Mouse (Mus musculus) hindbrain, embryonic 13.5 days (tissue): ENCODE measurements around the gene Sgsm3. TPM values are rescaled to one million over a fixed set of nuclear protein-coding genes. Genes with fewer than 3 reads are reported as not detected.
A peak's percentile ranks its signal among the peaks of the same experiment; 100 is the strongest.

Experiments used
- ATAC-seq: fragments of 200-750 bp; cut with Nextera tagmentation; 2 replicates; pipeline ENCODE4 v1.8.0; 2017; ENCODE audit warnings: moderate TSS enrichment; ENCODE audit not compliant: low FRiP score
- H3K27ac ChIP-seq: fragments of 300-500 bp; sonication (generic); 2 replicates; pipeline ENCODE4 v1.5.1; 2015; ENCODE audit warnings: inconsistent platforms, mild to moderate bottlenecking, moderate library complexity
- H3K27me3 ChIP-seq: fragments of 300-500 bp; sonication (generic); 2 replicates; pipeline ENCODE4 v1.6.1; 2015; ENCODE audit warnings: mild to moderate bottlenecking, inconsistent platforms
- H3K36me3 ChIP-seq: fragments of 300-500 bp; sonication (generic); 2 replicates; pipeline ENCODE4 v1.6.1; 2015; ENCODE audit warnings: mild to moderate bottlenecking, inconsistent platforms
- H3K4me1 ChIP-seq: fragments of 300-500 bp; sonication (generic); replicated peaks from 2 replicates; pipeline ENCODE4 v1.6.1; 2015; ENCODE audit warnings: inconsistent platforms
- H3K4me2 ChIP-seq: fragments of 300-500 bp; sonication (generic); 2 replicates; pipeline ENCODE4 v1.6.1; 2015; ENCODE audit warnings: inconsistent platforms, mild to moderate bottlenecking, moderate library complexity
- H3K4me3 ChIP-seq: fragments of 300-500 bp; sonication (generic); 2 replicates; pipeline ENCODE4 v1.5.1; 2015; ENCODE audit warnings: mild to moderate bottlenecking, inconsistent platforms
- H3K9ac ChIP-seq: fragments of 300-500 bp; sonication (generic); 2 replicates; pipeline ENCODE4 v1.6.1; 2015; ENCODE audit warnings: mild to moderate bottlenecking, inconsistent platforms
- H3K9me3 ChIP-seq: fragments of 300-500 bp; sonication (generic); 2 replicates; pipeline ENCODE4 v1.6.1; 2016; ENCODE audit warnings: inconsistent platforms
- WGBS: fragments of 180-500 bp; shearing (Covaris S2); methylation state at CpG from one replicate; pipeline ENCODE4 v1.1.7; 2015; 5-methylcytosine and 5-hydroxymethylcytosine counted together
- polyA plus RNA-seq: library from polyadenylated mRNA; unstranded; fragments of >200 nt; fragmentation: Nextera tagmentation; extraction: Ambion mirVana; gene quantifications from 2 replicates; pipeline ENCODE4 v1.2.1, GENCODE M21; 2015

Sgsm3 gene
- polyA plus RNA-seq, 1 experiment from 2014 or later, result 56.4 TPM

GRCm38 (mm10) chr15:81032941-81033629 lies 55.5 kb downstream of the Sgsm3 start:
- 39% methylated on average over 9 of the region's 9 CpGs for WGBS
- H3K27ac ChIP-seq, result peak overlapping the region; percentile 18; the same call in 1 of the 2 replicates
- H3K4me1 ChIP-seq, result peaks cover 45% of the 10 kb centered on the region
- no peaks in the 10 kb centered on the region for H3K27me3 ChIP-seq
- H3K9me3 ChIP-seq, result no peaks in the 10 kb centered on the region
- H3K4me2 ChIP-seq, result no peak overlapping the region
- no peak overlapping the region for H3K4me3 ChIP-seq
- H3K9ac ChIP-seq, result no peak overlapping the region
- no peaks in the 10 kb centered on the region for H3K36me3 ChIP-seq
- ATAC-seq, result no peak

- WGBS, result 67% methylated on average over 6 of the region's 6 CpGs
- 0 out of 2 replicates have a peak overlapping the region, but pooled peaks have one; percentile 46 for H3K9ac ChIP-seq
- H3K4me2 ChIP-seq, result no peak overlapping the region
- peak overlapping the region; percentile 46 for H3K27ac ChIP-seq
- H3K4me1 ChIP-seq, result peaks cover 45% of the 10 kb centered on the region
- no peaks in the 10 kb centered on the region for H3K9me3 ChIP-seq
- ATAC-seq, result no peak
- H3K36me3 ChIP-seq, result no peaks in the 10 kb centered on the region
- H3K27me3 ChIP-seq, result no peaks in the 10 kb centered on the region
- no peak overlapping the region for H3K4me3 ChIP-seq
These were observed 56.6 kb downstream of the Sgsm3 start for GRCm38 (mm10) chr15:81034119-81034518.

GRCm38 (mm10) chr15:81035417-81036162 lies 58.0 kb downstream of the Sgsm3 start:
- H3K4me2 ChIP-seq, result no peak overlapping the region
- no peak overlapping the region for H3K4me3 ChIP-seq
- H3K4me1 ChIP-seq, result peaks cover 43% of the 10 kb centered on the region
- no peak overlapping the region for H3K9ac ChIP-seq
- H3K9me3 ChIP-seq, result no peaks in the 10 kb centered on the region
- no peaks in the 10 kb centered on the region for H3K27me3 ChIP-seq
- no peak overlapping the region for H3K27ac ChIP-seq
- no peak for ATAC-seq
- no peaks in the 10 kb centered on the region for H3K36me3 ChIP-seq
- 77% methylated on average over 12 of the region's 12 CpGs for WGBS

GRCm38 (mm10) chr15:81038419-81038818 lies 60.9 kb downstream of the Sgsm3 start:
- Histone ChIP-seq H3K27ac (no peak overlapping the region), H3K9ac (no peak overlapping the region), H3K4me3 (no peak overlapping the region), H3K4me2 (no peak overlapping the region), H3K36me3 (no peaks in the 10 kb centered on the region), H3K4me1 (peaks cover 36% of the 10 kb centered on the region), H3K9me3 (no peaks in the 10 kb centered on the region), H3K27me3 (no peaks in the 10 kb centered on the region)
- 87% methylated on average over 5 of the region's 5 CpGs for WGBS
- ATAC-seq, result no peak

- Histone ChIP-seq H3K27me3 (no peaks in the 10 kb centered on the region), H3K4me2 (no peak overlapping the region), H3K4me1 (peaks cover 12% of the 10 kb centered on the region; the same call in 1 of the 2 replicates), H3K27ac (peak overlapping the region; percentile 46; the same call in 1 of the 2 replicates), H3K4me3 (no peak overlapping the region), H3K36me3 (peaks cover 7% of the 10 kb centered on the region; the same call in 1 of the 2 replicates), H3K9me3 (no peaks in the 10 kb centered on the region), H3K9ac (no peak overlapping the region)
- ATAC-seq, result no peak
- 75% methylated on average over 4 of the region's 4 CpGs for WGBS
These were observed 64.2 kb downstream of the Sgsm3 start for GRCm38 (mm10) chr15:81041767-81042166.

- WGBS, result 70% methylated on average over 13 of the region's 13 CpGs
- H3K4me3 ChIP-seq, result no peak overlapping the region
- H3K27me3 ChIP-seq, result no peaks in the 10 kb centered on the region
- H3K9me3 ChIP-seq, result no peaks in the 10 kb centered on the region
- no peak overlapping the region for H3K9ac ChIP-seq
- ATAC-seq, result no peak
- H3K36me3 ChIP-seq, result peaks cover 7% of the 10 kb centered on the region; the same call in 1 of the 2 replicates
- peaks cover 14% of the 10 kb centered on the region for H3K4me1 ChIP-seq
- H3K27ac ChIP-seq, result no peak overlapping the region
- H3K4me2 ChIP-seq, result no peak overlapping the region
These were observed 64.8 kb downstream of the Sgsm3 start for GRCm38 (mm10) chr15:81042276-81042931.

- Histone ChIP-seq H3K4me3 (no peak overlapping the region), H3K27ac (no peak overlapping the region), H3K36me3 (peaks cover 7% of the 10 kb centered on the region; the same call in 1 of the 2 replicates), H3K9me3 (no peaks in the 10 kb centered on the region), H3K4me2 (no peak overlapping the region), H3K27me3 (no peaks in the 10 kb centered on the region), H3K9ac (no peak overlapping the region), H3K4me1 (peaks cover 23% of the 10 kb centered on the region)
- 97% methylated on average over 9 of the region's 9 CpGs for WGBS
- no peak for ATAC-seq
These were observed 66.9 kb downstream of the Sgsm3 start for GRCm38 (mm10) chr15:81044446-81044845.

- ATAC-seq, result no peak
- Histone ChIP-seq H3K9ac (no peak overlapping the region), H3K27ac (no peak overlapping the region), H3K4me3 (no peak overlapping the region), H3K4me1 (peaks cover 23% of the 10 kb centered on the region), H3K4me2 (no peak overlapping the region), H3K27me3 (no peaks in the 10 kb centered on the region), H3K36me3 (peaks cover 7% of the 10 kb centered on the region; the same call in 1 of the 2 replicates), H3K9me3 (no peaks in the 10 kb centered on the region)
- 91% methylated on average over 4 of the region's 4 CpGs for WGBS
These were observed 67.8 kb downstream of the Sgsm3 start for GRCm38 (mm10) chr15:81045336-81045735.

GRCm38 (mm10) chr15:81046061-81046460 lies 68.5 kb downstream of the Sgsm3 start:
- Histone ChIP-seq H3K4me3 (no peak overlapping the region), H3K9ac (no peak overlapping the region), H3K36me3 (peaks cover 7% of the 10 kb centered on the region; the same call in 1 of the 2 replicates), H3K9me3 (no peaks in the 10 kb centered on the region), H3K27me3 (no peaks in the 10 kb centered on the region), H3K27ac (no peak overlapping the region), H3K4me1 (peaks cover 23% of the 10 kb centered on the region), H3K4me2 (no peak overlapping the region)
- no peak for ATAC-seq
- 94% methylated on average over 7 of the region's 7 CpGs for WGBS

GRCm38 (mm10) chr15:81047497-81047896 lies 69.9 kb downstream of the Sgsm3 start:
- 66% methylated on average over 10 of the region's 10 CpGs for WGBS
- no peak overlapping the region for H3K4me2 ChIP-seq
- ATAC-seq, result no peak
- H3K4me1 ChIP-seq, result peaks cover 16% of the 10 kb centered on the region
- no peaks in the 10 kb centered on the region for H3K9me3 ChIP-seq
- peaks cover 7% of the 10 kb centered on the region; the same call in 1 of the 2 replicates for H3K36me3 ChIP-seq
- no peak overlapping the region for H3K4me3 ChIP-seq
- H3K27ac ChIP-seq, result no peak overlapping the region
- H3K27me3 ChIP-seq, result no peaks in the 10 kb centered on the region
- no peak overlapping the region for H3K9ac ChIP-seq

GRCm38 (mm10) chr15:81049401-81050053 lies 72.0 kb downstream of the Sgsm3 start:
- H3K36me3 ChIP-seq, result peaks cover 4% of the 10 kb centered on the region; the same call in 1 of the 2 replicates
- no peaks in the 10 kb centered on the region for H3K27me3 ChIP-seq
- no peak overlapping the region for H3K4me2 ChIP-seq
- peaks cover 11% of the 10 kb centered on the region for H3K4me1 ChIP-seq
- H3K9ac ChIP-seq, result no peak overlapping the region
- ATAC-seq, result no peak
- WGBS, result 76% methylated on average over 6 of the region's 6 CpGs
- no peak overlapping the region for H3K27ac ChIP-seq
- H3K9me3 ChIP-seq, result no peaks in the 10 kb centered on the region
- no peak overlapping the region for H3K4me3 ChIP-seq

GRCm38 (mm10) chr15:81050488-81050887 lies 72.9 kb downstream of the Sgsm3 start:
- WGBS, result 64% methylated on average over 3 of the region's 3 CpGs
- peak overlapping the region; percentile 30 for H3K27ac ChIP-seq

More at GRCm38 (mm10) chr15:81050488-81050887, 72.9 kb downstream of the Sgsm3 start:
- Histone ChIP-seq H3K4me2 (no peak overlapping the region), H3K9ac (no peak overlapping the region), H3K36me3 (no peaks in the 10 kb centered on the region), H3K27me3 (no peaks in the 10 kb centered on the region), H3K9me3 (no peaks in the 10 kb centered on the region), H3K4me3 (no peak overlapping the region), H3K4me1 (peaks cover 11% of the 10 kb centered on the region)
- no peak for ATAC-seq
